Mouse (Mus musculus): ENCODE measurements around the gene Rtbdn.
A peak's percentile ranks its signal among the peaks of the same experiment; 100 is the strongest.

The Rtbdn gene

GRCm38 (mm10) chr8:84979599-84980421 lies 33.0 kb downstream of the Rtbdn start:
- peak; percentile 99 for DNase-seq (ENCODE audit: low read depth, low spot score)

GRCm38 (mm10) chr8:84980622-84981358 lies 34.0 kb downstream of the Rtbdn start:
- peak; percentile 98 for DNase-seq (ENCODE audit: low read depth, low spot score)

GRCm38 (mm10) chr8:84981644-84982498 lies 35.1 kb downstream of the Rtbdn start:
- peak; percentile 15 for DNase-seq (ENCODE audit: low read depth, low spot score)

GRCm38 (mm10) chr8:84982499-84983011 lies 35.8 kb downstream of the Rtbdn start:
- peak; percentile 36 for DNase-seq (ENCODE audit: low read depth, low spot score)

- no peak for DNase-seq (ENCODE audit: low read depth, low spot score)
Observed at GRCm38 (mm10) chr8:84984294-84985048, 37.7 kb downstream of the Rtbdn start.

GRCm38 (mm10) chr8:84985049-84985683 lies 38.4 kb downstream of the Rtbdn start:
- peak; percentile 57 for DNase-seq (ENCODE audit: low read depth, low spot score)

DNA sequence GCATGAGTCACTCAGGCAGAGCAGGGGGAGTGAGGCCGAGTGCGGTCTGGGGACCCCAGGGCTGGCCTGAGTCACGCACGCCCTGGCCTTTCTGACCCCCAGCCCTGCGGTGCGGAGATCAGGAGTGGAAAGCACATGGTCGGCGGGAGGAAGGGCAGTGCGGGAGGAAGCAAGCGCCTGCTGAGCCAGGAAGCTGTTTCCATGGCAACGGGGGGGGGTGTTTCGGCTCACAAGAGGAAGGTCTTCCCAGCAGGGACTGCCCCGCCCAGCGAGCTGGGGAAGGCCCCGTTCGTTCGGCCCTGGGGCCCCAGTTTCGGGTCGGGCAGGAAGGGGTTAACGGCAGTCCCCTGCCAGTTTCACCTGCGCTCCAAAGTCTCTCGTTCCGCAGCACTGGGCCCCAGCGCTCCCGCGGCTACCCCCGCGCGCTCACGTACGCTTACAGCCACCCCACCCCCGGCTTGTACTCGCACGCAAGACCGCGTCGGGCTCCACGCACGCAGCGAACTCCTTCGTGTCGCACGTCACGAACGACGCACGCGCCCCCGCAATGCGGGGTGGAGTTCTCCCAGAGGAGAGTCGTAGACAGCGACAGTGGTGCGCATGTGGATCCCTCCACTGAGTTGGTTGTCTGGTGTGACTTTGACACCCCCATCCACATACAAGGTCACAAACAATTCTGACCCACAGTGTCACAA lies 39.0 kb downstream of the Rtbdn start:
- peak; percentile 81 for DNase-seq (ENCODE audit: low read depth, low spot score)

DNA sequence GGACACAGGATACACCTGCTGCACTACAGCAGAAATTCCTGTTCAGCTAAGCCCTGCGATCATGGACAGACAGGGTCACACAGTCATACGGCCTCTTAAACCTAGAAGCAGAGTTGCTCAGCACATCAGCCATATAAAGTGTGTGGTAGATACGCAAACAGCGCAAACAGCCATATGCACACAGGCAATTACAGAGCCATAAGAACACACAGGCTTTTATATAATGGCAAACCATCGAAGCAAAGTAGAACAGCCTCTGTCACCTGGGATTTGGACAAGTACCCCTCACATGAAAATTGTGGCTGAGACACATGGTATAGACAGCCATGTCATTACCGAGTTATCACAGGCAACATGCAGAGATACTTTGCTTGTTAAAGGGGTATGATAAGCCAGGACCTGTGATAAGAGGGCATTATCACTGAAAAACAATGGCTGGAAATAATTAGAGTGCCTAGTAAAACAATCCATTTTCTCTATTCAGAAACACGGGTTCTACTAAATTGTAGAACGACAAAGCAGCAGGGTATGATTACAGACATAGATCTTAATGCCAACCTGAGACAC lies 39.7 kb downstream of the Rtbdn start:
- DNase-seq (ENCODE audit: low read depth, low spot score), result peak; percentile 35

- no peak for DNase-seq (ENCODE audit: low read depth, low spot score)
Observed at GRCm38 (mm10) chr8:84987388-84987787, 40.6 kb downstream of the Rtbdn start.

GRCm38 (mm10) chr8:84987903-84988302 lies 41.1 kb downstream of the Rtbdn start:
- DNase-seq (ENCODE audit: low read depth, low spot score), result peak; percentile 42

DNA sequence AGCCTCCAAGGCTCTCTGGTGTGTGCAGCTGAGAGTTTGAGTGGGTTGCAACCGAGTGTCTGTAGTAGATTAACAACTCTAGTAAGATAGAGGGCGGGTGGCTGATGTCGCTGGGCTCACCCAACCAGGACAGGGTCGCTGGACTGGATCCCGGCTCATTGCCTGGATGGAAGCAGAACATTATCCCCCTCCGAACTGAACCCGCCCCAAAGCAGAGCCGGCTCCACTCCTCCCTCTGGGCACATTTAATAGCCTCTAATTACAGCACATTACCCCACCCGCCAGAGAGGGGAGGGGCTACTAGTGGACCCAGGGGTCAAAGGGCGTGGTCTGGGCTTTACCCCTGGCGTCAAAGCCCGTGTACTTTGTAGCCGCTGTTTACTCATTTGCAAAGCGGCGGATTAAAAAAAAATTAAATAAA lies 42.5 kb downstream of the Rtbdn start:
- DNase-seq (ENCODE audit: low read depth, low spot score), result peak; percentile 73

GRCm38 (mm10) chr8:84989810-84990209 lies 43.0 kb downstream of the Rtbdn start:
- DNase-seq (ENCODE audit: low read depth, low spot score), result peak; percentile 98

GRCm38 (mm10) chr8:84990349-84990748 lies 43.6 kb downstream of the Rtbdn start, which contains the start of gene Hook2:
Gene Hook2, plus strand, starts transcription at chr8:84990603.
- peak; percentile 100 for DNase-seq (ENCODE audit: low read depth, low spot score)

DNA sequence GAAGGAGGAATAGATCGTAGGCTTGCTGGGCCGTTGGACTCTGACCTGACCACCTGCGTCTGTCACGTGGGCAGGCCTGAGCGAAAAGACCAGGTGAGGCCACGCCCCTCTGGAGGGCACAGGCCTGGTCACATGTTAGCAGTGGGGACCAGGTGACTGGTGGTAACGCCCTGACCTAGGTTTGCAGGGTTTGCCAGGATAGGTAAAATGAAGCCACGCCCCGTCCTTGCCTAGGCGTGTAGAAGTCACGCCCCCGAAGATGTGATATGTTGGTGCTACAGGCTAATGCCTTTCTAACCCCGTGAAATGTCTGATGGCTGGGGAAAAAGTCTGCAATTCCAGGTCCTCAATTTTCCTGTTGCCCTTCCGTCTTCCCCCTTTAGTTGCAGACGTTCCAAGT lies 44.0 kb downstream of the Rtbdn start:
- no peak for DNase-seq (ENCODE audit: low read depth, low spot score)

DNA sequence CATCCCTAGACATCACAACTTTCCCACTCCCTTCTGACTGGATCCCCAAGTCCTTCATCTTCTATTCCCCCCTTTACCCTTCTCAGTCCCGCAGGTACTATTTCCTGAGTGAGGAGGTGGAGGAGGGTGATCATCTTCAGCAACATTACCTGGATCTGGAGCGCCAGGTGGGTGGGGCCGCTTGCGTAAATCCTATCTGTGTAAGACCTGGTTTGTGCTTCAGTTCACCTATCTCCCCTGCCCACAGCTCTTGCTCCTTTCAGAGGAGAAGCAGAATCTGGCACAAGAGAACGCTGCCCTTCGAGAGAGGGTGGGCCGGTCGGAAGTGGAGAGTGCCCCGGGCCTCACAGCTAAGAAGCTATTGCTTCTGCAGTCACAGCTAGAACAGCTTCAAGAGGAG lies 47.6 kb downstream of the Rtbdn start:
- no peak for DNase-seq (ENCODE audit: low read depth, low spot score)

DNA sequence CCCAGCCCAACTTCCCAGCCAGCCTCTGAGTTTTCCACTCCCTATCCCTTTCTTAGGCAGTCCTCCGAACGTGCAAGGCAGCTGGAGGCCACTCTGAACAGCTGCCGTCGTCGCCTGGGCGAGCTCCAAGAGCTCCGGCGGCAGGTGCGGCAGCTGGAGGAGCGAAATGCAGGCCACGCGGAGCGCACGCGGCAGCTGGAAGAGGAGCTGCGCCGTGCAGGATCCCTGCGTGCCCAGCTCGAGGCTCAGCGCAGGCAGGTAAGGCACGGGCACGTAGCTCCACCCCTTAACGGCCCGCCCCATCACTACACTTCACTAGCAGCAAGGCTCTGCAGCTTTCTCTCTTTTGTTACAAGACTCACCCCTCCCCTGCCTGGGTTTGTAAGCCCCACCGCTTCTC lies 48.9 kb downstream of the Rtbdn start:
- no peak for DNase-seq (ENCODE audit: low read depth, low spot score)

DNA sequence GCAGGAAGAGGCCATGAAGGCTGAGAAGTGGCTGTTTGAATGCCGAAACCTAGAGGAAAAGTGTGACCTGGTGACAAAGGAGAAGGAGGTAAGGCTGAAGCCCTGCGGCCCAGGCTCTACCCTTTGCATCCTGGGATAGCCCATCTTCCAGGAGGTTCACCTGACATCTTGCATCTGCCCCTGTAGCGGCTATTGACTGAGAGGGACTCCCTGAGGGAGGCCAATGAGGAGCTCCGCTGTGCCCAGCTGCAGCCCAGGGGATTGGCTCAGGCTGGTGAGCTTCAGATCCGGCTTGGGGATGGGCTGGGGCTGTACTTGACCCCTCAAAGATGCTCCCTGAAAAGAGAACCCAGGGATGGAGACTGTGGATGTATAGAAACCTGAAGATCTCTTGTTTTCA lies 50.2 kb downstream of the Rtbdn start:
- DNase-seq (ENCODE audit: low read depth, low spot score), result no peak

DNA sequence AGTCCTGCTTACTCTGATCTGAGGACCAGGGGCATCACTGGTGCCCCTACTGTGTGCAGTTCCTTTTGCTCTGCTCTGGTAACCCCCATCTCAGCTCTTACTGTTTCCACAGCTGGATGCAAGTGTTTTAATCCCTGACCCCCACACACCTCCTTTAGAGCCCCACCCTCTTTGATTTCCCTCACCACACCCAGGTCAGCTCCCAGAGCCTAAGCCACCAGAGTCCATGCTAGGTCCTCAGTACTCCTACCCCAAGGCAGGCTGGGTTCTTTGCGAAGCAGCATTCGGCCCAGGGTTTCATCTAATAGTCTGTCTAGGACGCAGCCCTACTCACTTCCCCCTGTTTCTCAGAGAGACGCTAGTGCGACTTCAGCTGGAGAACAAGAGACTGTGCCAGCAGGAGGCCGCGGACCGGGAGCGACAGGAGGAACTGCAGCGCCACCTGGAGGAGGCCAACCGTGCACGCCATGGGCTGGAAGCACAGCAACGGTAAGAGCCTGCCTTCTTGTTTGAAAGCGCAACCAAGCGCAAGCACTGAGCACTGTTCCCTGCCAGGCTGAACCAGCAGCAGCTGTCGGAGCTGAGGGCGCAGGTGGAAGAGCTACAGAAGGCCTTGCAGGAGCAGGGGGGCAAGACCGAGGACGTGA lies 51.0 kb downstream of the Rtbdn start:
- DNase-seq (ENCODE audit: low read depth, low spot score), result peak; percentile 94

All from 3T3-L1 (cell line).